Mouse (Mus musculus) E14TG2a.4 (cell line): ENCODE results near the gene Susd4.

Experiments
- CTCF ChIP-seq: conservative IDR thresholded peaks from 2 replicates; pipeline ENCODE4 v1.5.1; 2014; ENCODE audit warnings: low read length
- NANOG ChIP-seq: IDR thresholded peaks from 2 replicates; pipeline ENCODE4 v1.6.1; 2014; ENCODE audit warnings: borderline replicate concordance, low read length, mixed read lengths

DNA sequence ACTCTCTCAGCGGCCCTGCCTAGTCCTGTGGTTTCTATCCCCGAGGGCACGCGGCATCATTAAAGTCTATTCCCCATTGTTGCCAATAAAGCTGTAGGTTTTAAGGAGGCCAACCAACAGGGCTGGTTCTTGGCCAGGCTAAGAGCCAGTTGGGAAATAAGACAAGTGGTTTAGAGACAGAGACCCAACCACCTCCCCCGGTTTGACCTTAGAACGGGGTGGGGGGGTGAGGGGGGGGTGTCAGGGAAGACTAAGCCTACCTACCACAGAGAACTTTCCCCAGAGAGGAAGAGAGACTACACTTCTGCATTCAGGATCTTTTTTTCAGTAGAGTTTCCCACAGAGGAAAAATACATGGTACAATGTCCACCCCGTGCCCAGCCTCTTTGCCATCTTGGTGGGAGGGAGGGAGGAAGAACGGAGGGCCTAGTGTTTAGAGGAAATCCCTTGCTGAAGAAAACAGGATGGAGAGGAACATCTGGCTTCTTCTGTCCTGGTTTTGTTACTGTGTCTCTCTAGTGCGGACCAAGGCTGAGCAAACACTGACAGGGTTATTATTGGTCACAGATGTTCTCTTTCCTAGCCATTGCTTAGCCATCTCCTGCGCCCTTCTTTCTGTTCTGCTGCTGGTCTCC is 173.9 kb downstream of the Susd4 start:
- no peak for TF ChIP-seq CTCF
- no peak for TF ChIP-seq NANOG
